Mouse (Mus musculus): ENCODE results near the gene Scaf8.
"Not testable (repeated sequence)": the region's sequence is repeated elsewhere in the genome, so short reads cannot be mapped to it uniquely, and the experiment has no call there.

Scaf8 gene

GRCm38 (mm10) chr17:3120949-3121348 is 6.2 kb downstream of the Scaf8 start:
- not testable (repeated sequence) for DNase-seq

DNA sequence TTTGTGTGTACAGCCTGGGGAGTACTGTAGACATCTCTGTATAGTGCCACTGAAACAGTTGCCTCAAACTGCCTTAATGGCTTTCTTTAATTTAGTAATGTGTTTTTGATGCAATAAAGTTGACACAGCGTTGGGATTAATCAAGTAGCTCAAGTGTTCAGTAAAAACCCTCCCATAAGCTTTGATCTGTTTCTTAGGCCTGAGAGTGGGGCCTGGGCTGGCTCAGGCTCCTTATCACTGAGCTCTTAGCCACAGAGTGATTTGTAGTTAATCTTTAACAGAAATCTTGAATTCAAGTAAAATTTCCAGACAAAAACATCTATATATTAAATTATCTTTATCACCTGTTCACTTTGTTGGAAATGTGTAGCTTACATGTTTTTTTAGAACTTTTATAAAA is 8.8 kb downstream of the Scaf8 start:
- not testable (repeated sequence) for DNase-seq

- no peak for DNase-seq
Observed at GRCm38 (mm10) chr17:3128716-3129115, 13.9 kb downstream of the Scaf8 start.

DNA sequence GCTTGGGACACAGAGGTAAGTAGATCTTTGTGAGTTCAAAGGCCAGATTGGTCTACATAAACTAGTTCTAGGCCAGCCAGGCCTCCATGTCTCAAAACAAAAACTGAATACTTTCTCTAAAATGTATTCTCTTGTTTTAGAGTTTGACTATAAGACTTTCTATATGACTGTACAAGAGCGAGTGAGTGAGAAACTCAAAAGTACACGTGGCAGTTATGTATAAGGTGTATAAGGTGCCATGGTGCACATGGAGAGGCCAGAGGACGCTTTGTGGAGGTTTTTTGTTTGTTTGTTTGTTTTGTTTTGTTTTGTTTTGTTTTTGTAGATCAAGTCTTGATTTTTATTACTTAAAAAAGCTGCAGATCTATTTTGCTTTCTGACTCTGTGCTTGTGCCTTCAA is 15.0 kb downstream of the Scaf8 start:
- DNase-seq = no peak

DNA sequence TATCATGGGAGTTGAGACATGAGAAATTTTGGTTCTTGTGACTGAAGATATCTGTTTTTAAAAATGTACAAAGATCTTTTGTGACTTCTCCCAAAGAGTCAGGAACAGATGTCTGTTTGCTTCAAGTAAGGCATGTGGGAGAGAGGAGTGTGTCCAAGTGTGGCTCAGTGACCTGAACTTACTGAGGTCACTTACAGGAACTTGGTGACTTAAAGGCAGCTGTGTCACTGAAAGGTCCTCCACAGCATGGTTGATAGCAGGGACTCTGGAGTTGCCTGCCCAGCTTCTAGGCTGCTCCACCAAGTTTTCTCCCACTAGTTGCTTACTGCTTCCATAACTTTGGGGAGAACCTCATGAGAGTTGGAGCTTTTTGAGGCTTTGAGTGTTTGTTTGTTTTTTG is 20.6 kb downstream of the Scaf8 start:
- no peak for DNase-seq

- DNase-seq = no peak
Observed at GRCm38 (mm10) chr17:3136127-3136526, 21.4 kb downstream of the Scaf8 start.

DNA sequence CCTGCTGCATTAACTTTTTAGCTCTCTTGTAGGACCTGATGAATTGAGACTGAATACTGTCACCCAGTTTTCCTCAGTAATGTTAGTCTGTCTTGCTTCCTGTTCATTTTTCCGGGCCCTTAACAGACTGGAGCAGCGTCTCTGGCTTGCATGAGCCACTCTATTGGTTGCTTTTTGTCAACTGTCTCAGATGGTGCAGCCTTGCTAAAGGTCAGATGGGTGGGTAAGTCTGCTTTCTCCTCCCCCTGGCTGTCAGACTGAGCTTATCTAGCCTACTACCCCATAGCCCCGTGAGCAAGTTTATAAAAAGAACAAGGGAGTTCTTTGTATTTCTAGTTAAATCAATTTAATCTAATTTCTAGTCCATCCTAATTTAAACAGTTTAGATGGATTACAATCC is 23.6 kb downstream of the Scaf8 start:
- no peak for DNase-seq

GRCm38 (mm10) chr17:3140100-3140499 is 25.3 kb downstream of the Scaf8 start:
- no peak for DNase-seq

- DNase-seq = no peak
Observed at GRCm38 (mm10) chr17:3148853-3149252, 34.1 kb downstream of the Scaf8 start.

GRCm38 (mm10) chr17:3149541-3149940 is 34.8 kb downstream of the Scaf8 start:
- DNase-seq = peak; percentile 30

GRCm38 (mm10) chr17:3150701-3151100 is 35.9 kb downstream of the Scaf8 start:
- DNase-seq = not testable (repeated sequence)

- DNase-seq = no peak
Observed at GRCm38 (mm10) chr17:3151181-3151580, 36.4 kb downstream of the Scaf8 start.

- not testable (repeated sequence) for DNase-seq
Observed at GRCm38 (mm10) chr17:3156176-3156575, 41.4 kb downstream of the Scaf8 start.

DNA sequence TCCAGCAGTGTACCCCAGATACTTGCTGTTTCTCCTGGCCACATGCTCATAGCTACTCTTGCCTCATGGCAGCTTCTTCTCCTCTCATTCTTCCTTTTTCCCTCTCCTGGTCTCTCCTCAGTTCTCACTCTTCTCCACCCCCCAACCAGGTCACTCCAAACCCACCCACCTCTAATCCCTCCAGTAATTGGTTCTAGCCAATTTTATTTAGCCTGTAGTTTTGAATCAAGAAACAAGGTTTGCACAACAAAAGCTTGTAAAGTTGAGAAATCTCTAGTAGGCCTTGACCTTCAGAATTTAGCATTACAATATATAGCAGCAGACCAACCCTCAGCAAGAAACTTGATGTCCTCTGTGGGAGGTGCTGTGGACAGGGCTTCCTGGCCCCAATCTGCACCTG is 42.2 kb downstream of the Scaf8 start:
- no peak for DNase-seq

DNA sequence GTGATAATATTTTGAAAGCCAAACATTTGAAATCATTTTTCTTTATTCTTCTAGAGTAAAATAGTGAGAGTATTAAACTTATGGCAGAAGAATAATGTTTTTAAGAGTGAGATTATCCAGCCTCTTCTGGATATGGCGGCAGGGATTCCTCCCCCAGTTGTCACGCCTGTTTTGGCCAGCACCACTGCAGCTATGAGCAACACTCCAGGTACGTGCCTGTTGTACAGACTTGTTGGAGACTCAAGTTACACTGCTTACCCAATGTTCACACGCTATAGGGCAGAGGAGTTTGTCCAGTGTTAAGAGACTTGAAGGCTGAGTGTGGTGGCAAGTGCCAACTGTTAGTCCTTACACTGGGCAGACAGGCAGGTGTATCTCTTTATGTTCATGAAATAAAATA is 48.1 kb downstream of the Scaf8 start:
- DNase-seq = no peak

GRCm38 (mm10) chr17:3180425-3180945 is 65.7 kb downstream of the Scaf8 start:
- DNase-seq = not testable (repeated sequence)

DNA sequence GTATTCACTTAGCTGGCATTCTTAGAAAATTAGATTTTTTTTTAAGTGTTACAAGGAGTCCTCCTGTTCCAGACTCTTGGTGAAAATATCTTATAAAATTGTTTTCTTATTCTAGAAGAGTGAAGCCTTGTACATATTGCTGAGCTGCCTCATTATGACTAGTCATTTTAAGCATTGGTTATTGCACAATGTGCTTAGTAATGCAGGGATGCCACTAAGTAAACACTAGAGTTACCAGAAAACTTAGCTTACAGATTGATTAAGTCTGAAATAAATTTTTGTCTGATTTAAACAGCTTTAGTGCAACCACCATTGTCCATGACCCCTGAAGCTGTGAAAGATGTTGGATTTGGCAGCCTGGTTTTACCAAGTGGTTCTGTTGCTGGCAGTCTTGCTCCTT is 80.7 kb downstream of the Scaf8 start:
- DNase-seq = not testable (repeated sequence)

GRCm38 (mm10) chr17:3200328-3200727 is 85.6 kb downstream of the Scaf8 start:
- DNase-seq = no peak

- no peak for DNase-seq
Observed at GRCm38 (mm10) chr17:3203916-3204315, 89.1 kb downstream of the Scaf8 start.

DNA sequence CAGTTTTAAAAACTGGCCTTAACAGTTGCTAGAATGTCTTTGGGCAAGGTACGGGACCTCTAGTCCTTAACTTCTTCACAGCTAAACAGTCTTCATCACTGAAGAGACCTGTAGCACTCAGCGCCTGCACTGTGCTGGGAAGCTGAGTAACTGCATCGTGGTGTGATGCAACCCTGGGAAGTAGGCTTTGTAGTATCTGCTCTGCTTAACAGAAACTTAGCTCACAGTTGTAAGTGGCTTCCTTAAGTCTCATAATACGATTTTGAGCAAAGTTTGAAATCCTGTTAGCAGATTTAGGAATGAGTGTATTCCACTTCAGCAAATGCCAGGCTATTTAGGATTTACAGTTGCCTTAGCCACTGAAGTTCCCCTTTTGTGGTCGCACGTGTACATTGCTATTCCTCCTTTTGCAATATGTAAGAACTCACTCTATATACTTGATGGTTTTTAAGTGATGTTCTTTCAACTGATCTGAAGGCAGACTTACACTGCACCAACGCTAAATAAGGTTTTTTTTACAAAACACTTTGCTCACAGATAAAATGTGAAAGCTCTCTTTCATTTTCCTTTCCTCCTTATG is 90.1 kb downstream of the Scaf8 start:
- no peak for DNase-seq

- DNase-seq = peak; percentile 21
Observed at GRCm38 (mm10) chr17:3206527-3207398, 92.0 kb downstream of the Scaf8 start.

DNA sequence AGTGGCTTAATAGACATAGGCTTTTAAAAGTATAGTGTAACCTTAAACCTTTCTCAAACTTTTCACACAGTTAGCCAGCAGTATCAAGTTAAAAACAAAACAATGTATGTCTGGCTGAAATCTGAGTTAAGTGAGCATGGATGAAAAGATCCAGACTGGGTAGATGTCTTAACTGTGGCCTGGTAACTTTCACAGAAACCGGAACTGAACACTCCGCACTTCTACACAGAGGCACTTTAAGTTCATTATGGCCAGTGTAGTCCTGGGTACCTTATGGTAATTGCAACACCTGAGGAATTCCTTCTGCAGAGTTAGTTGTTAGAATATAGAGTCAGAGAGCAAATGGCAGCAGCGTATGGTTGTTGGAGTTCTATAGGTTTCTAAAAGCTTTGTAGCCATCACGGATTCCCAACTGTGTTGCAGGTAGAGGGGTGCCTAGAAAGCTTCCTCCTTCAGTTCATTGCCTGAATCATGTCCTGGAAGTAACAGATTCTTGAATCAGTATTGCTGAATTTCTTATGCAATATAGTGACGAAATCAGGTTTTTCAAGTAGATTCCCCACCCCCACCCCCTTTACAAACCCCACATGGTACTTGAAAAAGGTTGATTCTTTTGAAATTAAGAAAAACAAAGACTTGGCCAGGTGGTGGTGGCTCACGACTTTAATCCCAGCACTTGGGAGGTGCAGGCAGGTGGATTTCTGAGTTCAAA is 92.9 kb downstream of the Scaf8 start:
- no peak for DNase-seq

- DNase-seq = no peak
Observed at GRCm38 (mm10) chr17:3208471-3208870, 93.7 kb downstream of the Scaf8 start.

- no peak for DNase-seq
Observed at GRCm38 (mm10) chr17:3209581-3209980, 94.8 kb downstream of the Scaf8 start.
